Mouse (Mus musculus): ENCODE measurements around the gene Ankrd11. TPM values are rescaled to one million over a fixed set of nuclear protein-coding genes. Genes with fewer than 3 reads are reported as not detected.

Ankrd11 gene
- polyA plus RNA-seq, 1 experiment, result 41.9 TPM

DNA sequence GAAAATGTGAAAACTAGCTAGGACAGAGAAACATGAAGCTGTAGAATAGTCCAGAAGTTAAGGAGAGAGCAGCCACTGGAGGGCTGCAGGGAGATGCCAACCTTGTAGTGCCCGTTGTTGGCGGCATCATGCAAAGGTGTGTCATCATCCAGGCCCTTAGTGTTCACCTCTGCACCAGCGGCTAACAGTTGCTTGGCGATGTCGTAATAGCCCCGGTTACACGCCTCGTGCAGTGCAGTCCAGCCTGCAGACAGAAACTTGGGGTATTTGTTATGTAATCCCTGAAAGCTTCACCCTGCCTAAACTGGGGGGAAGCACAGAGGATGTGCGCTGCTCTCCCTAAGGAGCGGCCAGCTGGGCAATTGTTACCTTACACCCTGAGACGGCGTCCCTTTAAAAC, 143.6 kb downstream of the Ankrd11 start:
- TF ChIP-seq POLR2A (IDR thresholded peaks at IDR 0.05; ENCODE audit: control insufficient read depth, low read depth, low read length) (no peak), CTCF (IDR thresholded peaks at IDR 0.05; ENCODE audit: control insufficient read depth, insufficient read depth, insufficient replicate concordance, low read depth, low read length) (no peak)
- peaks cover 3% of the 10 kb centered on the region; the same call in 1 of the 2 replicates for H3K36me3 ChIP-seq (ENCODE audit: control insufficient read depth, insufficient read depth, low read length)

DNA sequence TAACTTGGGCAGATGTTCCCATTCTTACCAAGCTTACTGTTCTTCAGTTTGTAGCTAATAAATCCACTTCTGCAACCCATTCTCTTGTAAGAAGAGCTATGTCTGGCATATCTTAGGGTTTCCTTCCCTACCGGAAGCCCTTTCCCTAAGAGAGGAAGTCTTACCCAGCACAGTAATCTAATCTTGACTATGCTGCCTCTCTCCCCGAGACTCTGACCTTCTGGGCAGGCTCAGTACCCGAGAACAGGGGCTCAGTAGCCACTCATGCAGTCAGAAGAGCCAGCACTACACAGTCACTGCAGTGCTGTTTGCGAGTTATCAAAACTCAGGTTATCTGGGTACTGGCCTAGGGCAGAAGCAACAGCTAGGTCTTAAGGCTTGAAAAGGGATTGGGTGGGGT, 144.1 kb downstream of the Ankrd11 start:
- no peak for TF ChIP-seq POLR2A (IDR thresholded peaks at IDR 0.05; ENCODE audit: control insufficient read depth, low read depth, low read length)
- no peak for TF ChIP-seq CTCF (IDR thresholded peaks at IDR 0.05; ENCODE audit: control insufficient read depth, insufficient read depth, insufficient replicate concordance, low read depth, low read length)
- H3K4me3 ChIP-seq (ENCODE audit: control insufficient read depth, low read depth, low read length), result no peak overlapping the region
- H3K27ac ChIP-seq (ENCODE audit: control insufficient read depth, insufficient read depth, low read depth, low read length), result no peak overlapping the region
- no peaks in the 10 kb centered on the region; the same call in 1 of the 2 replicates for H3K4me1 ChIP-seq (ENCODE audit: control insufficient read depth, insufficient read depth, low read length)
- no peaks in the 10 kb centered on the region for H3K27me3 ChIP-seq (ENCODE audit: control insufficient read depth, insufficient read depth, low read length)
- peaks cover 3% of the 10 kb centered on the region; the same call in 1 of the 2 replicates for H3K36me3 ChIP-seq (ENCODE audit: control insufficient read depth, insufficient read depth, low read length)

More for the DNA sequence above, 143.6 kb downstream of the Ankrd11 start:
- no peak overlapping the region for H3K4me3 ChIP-seq (ENCODE audit: control insufficient read depth, low read depth, low read length)
- no peak overlapping the region for H3K27ac ChIP-seq (ENCODE audit: control insufficient read depth, insufficient read depth, low read depth, low read length)
- no peaks in the 10 kb centered on the region; the same call in 1 of the 2 replicates for H3K4me1 ChIP-seq (ENCODE audit: control insufficient read depth, insufficient read depth, low read length)
- H3K27me3 ChIP-seq (ENCODE audit: control insufficient read depth, insufficient read depth, low read length), result no peaks in the 10 kb centered on the region

DNA sequence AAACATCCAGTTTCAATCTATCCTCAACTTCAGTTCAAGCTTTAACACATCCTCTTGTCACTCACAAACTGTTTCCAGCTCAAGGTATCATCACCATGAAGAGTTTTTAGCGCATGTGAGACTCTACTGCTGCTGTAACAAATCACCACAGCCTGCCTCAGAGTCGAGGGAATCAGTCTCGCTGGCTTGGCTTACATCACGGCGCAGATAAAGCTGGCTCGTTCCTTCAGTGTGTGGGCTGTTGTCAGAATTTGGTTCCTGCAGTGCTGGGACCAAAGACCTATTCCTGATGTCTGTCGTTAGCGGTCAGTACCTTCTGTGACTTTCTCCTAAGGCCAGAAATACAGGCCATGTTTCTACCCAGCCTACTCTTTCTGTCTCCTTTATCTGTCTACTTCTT, 144.9 kb downstream of the Ankrd11 start:
- Histone ChIP-seq H3K36me3 (ENCODE audit: control insufficient read depth, insufficient read depth, low read length) (peaks cover 3% of the 10 kb centered on the region; the same call in 1 of the 2 replicates), H3K27me3 (ENCODE audit: control insufficient read depth, insufficient read depth, low read length) (no peaks in the 10 kb centered on the region), H3K4me1 (ENCODE audit: control insufficient read depth, insufficient read depth, low read length) (no peaks in the 10 kb centered on the region; the same call in 1 of the 2 replicates), H3K4me3 (ENCODE audit: control insufficient read depth, low read depth, low read length) (no peak overlapping the region), H3K27ac (ENCODE audit: control insufficient read depth, insufficient read depth, low read depth, low read length) (no peak overlapping the region)
- no peak for TF ChIP-seq CTCF (IDR thresholded peaks at IDR 0.05; ENCODE audit: control insufficient read depth, insufficient read depth, insufficient replicate concordance, low read depth, low read length)
- no peak for TF ChIP-seq POLR2A (IDR thresholded peaks at IDR 0.05; ENCODE audit: control insufficient read depth, low read depth, low read length)

DNA sequence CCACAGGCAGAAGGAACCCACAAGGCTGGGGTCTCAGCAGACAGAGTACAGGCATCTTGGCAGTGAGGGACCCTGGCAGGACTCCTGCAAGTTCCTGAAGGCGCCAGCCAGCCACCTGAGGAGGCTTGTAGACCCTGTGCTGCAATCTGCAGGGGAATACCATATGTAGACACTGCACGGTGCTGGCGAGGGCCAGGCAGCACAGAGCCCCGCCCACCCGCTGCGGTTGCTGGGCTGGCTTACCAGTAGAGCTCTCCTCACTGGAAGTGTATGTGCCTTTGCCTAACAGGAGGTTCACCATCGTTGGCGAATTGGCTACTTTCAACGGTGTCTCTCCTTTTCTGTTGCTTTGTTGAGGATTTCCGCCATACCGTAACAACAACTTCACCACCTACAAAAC, 145.8 kb downstream of the Ankrd11 start:
- TF ChIP-seq POLR2A (IDR thresholded peaks at IDR 0.05; ENCODE audit: control insufficient read depth, low read depth, low read length) (no peak), CTCF (IDR thresholded peaks at IDR 0.05; ENCODE audit: control insufficient read depth, insufficient read depth, insufficient replicate concordance, low read depth, low read length) (no peak)
- Histone ChIP-seq H3K36me3 (ENCODE audit: control insufficient read depth, insufficient read depth, low read length) (peaks cover 3% of the 10 kb centered on the region; the same call in 1 of the 2 replicates), H3K27ac (ENCODE audit: control insufficient read depth, insufficient read depth, low read depth, low read length) (no peak overlapping the region), H3K4me3 (ENCODE audit: control insufficient read depth, low read depth, low read length) (no peak overlapping the region), H3K4me1 (ENCODE audit: control insufficient read depth, insufficient read depth, low read length) (no peaks in the 10 kb centered on the region; the same call in 1 of the 2 replicates), H3K27me3 (ENCODE audit: control insufficient read depth, insufficient read depth, low read length) (no peaks in the 10 kb centered on the region)

DNA sequence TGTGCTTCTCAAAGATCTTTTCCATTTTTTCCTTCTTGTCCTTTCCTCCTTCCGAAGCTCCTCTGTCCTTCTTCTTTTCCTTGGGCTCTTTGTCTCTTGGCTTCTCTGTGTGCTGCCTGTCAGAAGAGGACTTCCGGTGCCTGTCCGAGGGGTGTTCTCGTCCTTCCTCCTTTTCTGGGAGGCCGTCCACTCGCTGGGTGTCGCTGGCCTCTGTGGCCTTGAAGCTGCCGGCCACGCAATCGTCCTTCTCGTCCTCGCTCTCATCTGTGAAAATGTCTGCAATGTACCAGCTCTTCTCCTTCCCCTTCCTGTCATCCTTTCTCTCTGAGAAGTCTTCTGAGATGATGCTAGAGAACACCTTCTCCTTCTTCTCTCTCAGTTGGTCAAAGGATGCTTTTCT, 148.6 kb downstream of the Ankrd11 start:
- Histone ChIP-seq H3K36me3 (ENCODE audit: control insufficient read depth, insufficient read depth, low read length) (peaks cover 1% of the 10 kb centered on the region; the same call in 1 of the 2 replicates), H3K4me1 (ENCODE audit: control insufficient read depth, insufficient read depth, low read length) (no peaks in the 10 kb centered on the region; the same call in 1 of the 2 replicates), H3K27me3 (ENCODE audit: control insufficient read depth, insufficient read depth, low read length) (no peaks in the 10 kb centered on the region), H3K27ac (ENCODE audit: control insufficient read depth, insufficient read depth, low read depth, low read length) (no peak overlapping the region), H3K4me3 (ENCODE audit: control insufficient read depth, low read depth, low read length) (no peak overlapping the region)
- TF ChIP-seq CTCF (IDR thresholded peaks at IDR 0.05; ENCODE audit: control insufficient read depth, insufficient read depth, insufficient replicate concordance, low read depth, low read length), result no peak

DNA sequence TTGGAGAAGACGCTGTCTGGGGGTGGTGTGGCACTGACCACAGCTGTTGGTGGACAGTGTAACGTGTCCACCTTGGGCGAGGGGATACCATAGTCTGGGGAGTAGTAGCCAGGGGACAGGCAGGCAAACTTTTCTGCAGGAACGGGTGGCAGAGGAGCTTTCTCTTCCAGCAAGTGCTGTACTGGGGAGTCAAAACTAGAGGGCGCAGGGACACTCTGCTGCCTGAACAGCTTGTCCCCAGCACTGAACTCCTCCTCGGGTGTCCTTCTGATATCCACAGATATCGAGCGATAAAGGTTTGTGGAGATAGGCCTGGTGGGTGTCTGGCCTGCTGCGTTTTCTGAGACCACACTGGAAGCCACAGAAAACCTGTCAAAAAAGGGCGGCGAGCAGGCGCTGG, 150.6 kb downstream of the Ankrd11 start:
- TF ChIP-seq CTCF (IDR thresholded peaks at IDR 0.05; ENCODE audit: control insufficient read depth, insufficient read depth, insufficient replicate concordance, low read depth, low read length) (peak; percentile 33; the same call in 1 of the 2 replicates), POLR2A (IDR thresholded peaks at IDR 0.05; ENCODE audit: control insufficient read depth, low read depth, low read length) (no peak)
- Histone ChIP-seq H3K27ac (ENCODE audit: control insufficient read depth, insufficient read depth, low read depth, low read length) (no peak overlapping the region), H3K36me3 (ENCODE audit: control insufficient read depth, insufficient read depth, low read length) (no peaks in the 10 kb centered on the region; the same call in 1 of the 2 replicates), H3K27me3 (ENCODE audit: control insufficient read depth, insufficient read depth, low read length) (no peaks in the 10 kb centered on the region), H3K4me3 (ENCODE audit: control insufficient read depth, low read depth, low read length) (no peak overlapping the region), H3K4me1 (ENCODE audit: control insufficient read depth, insufficient read depth, low read length) (no peaks in the 10 kb centered on the region; the same call in 1 of the 2 replicates)

DNA sequence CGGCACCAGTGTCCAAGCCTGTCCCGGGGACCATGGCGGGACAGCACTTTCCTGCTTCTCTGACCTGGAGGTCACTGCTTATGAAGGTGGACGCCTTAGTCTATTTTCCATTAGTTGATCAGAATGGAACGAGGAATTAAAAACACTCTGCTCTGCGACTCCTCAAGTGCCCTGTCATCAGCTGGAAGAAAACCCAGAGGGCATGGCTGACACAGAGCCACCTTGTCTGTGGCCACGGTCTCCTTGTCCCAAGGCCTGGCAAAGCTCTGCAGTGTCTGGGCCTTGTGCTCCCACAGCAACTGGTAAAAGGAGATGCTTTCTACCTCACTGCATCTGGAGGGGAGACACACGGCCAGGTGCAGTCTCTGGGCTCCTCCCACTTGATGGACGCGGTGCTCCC, 158.4 kb downstream of the Ankrd11 start:
- Histone ChIP-seq H3K4me1 (ENCODE audit: control insufficient read depth, insufficient read depth, low read length) (no peaks in the 10 kb centered on the region), H3K27ac (ENCODE audit: control insufficient read depth, insufficient read depth, low read depth, low read length) (no peak overlapping the region), H3K27me3 (ENCODE audit: control insufficient read depth, insufficient read depth, low read length) (no peaks in the 10 kb centered on the region), H3K4me3 (ENCODE audit: control insufficient read depth, low read depth, low read length) (no peak overlapping the region), H3K36me3 (ENCODE audit: control insufficient read depth, insufficient read depth, low read length) (peaks cover 1% of the 10 kb centered on the region; the same call in 1 of the 2 replicates)
- TF ChIP-seq CTCF (IDR thresholded peaks at IDR 0.05; ENCODE audit: control insufficient read depth, insufficient read depth, insufficient replicate concordance, low read depth, low read length), result no peak
- no peak for TF ChIP-seq POLR2A (IDR thresholded peaks at IDR 0.05; ENCODE audit: control insufficient read depth, low read depth, low read length)
